Mouse (Mus musculus) subcutaneous adipose tissue, adult 2 months (tissue): Measurements from ENCODE around the gene Bsn. TPM values are rescaled to one million over a fixed set of nuclear protein-coding genes. Genes with fewer than 3 reads are reported as not detected.

Experiments used
- polyA plus RNA-seq: library from polyadenylated mRNA; depleted of rRNA; stranded (reverse); fragments of >200 nt; gene quantifications from 2 replicates; pipeline ENCODE4 v1.2.3, GENCODE M21; 2012; ENCODE audit warnings: low replicate concordance; rRNA removed

The Bsn gene
- 0.29 and 1.1 TPM in 2 replicates for polyA plus RNA-seq

GRCm38 (mm10) chr9:108189787-108190679 is at the start of gene Bsn:
TSS of gene Bsn (minus strand) at chr9:108190384.

DNA sequence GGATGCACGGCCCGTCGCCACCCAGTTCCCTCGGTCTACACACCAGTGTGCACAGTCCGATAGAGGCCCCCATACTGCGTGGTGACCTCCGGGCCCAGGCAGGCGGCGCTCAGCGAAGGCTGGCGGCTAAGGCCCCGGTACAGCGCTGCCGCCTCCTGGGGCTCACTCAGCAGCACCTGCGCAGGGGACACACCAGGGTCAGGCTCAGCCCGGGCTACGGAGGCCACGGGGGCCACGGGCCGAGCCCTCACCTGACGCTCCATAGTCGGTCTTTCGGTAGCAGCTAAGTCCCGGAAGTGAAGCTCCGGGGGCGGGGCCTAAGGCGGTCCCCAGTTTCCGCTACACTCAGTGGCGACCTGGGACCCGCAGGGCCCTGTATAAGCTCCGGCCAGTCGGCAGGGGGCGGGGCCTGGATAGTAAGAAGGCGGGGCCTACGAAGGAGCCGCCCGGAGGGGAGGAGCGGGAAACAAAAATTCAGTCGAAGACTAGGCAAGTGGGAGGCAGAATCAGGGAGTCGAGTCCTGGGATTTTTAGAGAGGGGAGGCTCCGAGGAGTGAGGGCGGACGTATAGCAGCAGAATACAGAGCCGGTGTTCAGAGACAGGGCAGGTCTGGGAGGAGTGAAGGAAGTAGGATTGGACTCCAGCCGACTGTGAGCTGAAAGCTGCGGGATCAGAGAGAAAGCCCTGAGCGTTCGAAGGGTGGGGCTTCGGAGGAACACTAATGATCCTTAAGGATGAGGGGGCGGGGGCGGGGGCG is 95.8 kb downstream of the Bsn start, which contains the start of gene Apeh:
Apeh (minus strand) TSS at position 423 of the 758 bp plus-strand sequence.

DNA sequence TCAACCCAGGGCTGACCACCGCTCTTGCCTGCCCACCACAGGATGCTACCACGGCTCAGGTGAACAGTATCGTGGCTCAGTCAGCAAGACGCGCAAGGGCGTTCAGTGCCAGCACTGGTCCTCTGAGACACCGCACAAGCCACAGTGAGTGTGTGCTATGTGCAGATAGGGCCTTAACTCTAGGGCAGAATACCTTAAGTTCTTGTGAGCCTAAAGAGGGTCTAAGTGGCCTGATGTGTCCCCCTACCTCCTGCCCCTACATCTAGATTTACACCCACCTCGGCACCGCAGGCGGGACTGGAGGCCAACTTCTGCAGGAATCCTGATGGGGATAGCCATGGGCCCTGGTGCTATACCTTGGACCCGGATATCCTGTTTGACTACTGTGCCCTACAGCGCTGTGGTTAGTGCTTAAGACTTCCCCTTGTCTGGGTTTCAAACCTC is 107.2 kb downstream of the Bsn start, which contains the start of gene Rnf123:
Rnf123 (minus strand) TSS at position 359 of the 444 bp plus-strand sequence.

DNA sequence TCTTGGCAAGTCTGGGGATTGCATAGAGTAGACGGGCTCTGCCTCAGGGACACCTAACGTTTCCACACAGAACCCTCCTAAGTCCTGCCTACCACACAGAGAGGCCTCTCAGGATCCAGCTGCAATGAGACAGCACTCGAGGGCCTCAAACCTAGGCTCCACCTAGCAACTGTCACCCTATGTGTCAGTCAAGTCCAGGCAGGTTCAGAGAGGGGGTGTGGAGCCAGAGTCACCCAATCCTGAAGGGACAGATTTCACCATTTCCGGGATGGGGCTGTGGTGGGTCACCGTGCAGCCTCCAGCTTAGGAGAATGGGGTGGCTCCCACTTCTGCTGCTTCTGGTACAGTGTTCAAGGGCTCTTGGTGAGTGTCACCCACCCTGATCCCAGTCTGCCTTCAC is 110.0 kb downstream of the Bsn start, which contains the start of gene Mst1:
Mst1 (plus strand) TSS at position 269 of the 400 bp plus-strand sequence.

GRCm38 (mm10) chr9:108052885-108053664 is 137.1 kb downstream of the Bsn start, which contains the start of gene Amigo3:
TSS of gene Amigo3 (plus strand) at chr9:108053159.

DNA sequence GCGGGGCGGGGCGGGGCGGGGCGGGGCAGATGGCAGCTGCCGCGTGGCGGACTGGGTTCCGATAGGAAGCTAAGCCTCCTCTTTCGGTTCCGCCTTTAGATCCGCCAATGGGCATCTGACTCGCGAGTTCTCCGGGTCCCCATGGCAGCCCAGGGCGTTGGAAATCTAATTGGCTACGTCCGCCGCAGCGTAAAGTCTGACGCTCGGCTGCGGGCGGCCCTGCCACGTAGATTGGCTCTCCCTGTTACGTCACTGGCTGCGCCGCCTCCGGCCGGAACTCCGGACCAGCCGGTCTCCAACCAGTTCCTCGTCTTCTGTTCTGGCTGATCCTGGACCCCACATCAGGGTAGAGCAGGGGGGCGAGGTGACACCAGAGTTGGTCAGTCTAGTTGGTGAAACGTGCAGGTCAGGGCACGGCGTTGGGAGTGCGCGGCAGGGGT is 141.1 kb downstream of the Bsn start, which contains the start of gene Gmppb:
Gmppb (plus strand) TSS at position 227 of the 440 bp plus-strand sequence.

Other genes starting within 250 kb of the Bsn start
- 0.72 and 3.4 TPM in 2 replicates for gene Traip, start 240.2 kb downstream of the Bsn start, polyA plus RNA-seq
- 105 and 115 TPM in 2 replicates for gene Uba7, start 214.9 kb downstream of the Bsn start, polyA plus RNA-seq
- 0.62 and 0.89 TPM in 2 replicates for gene Gm20661, start 207.3 kb downstream of the Bsn start, polyA plus RNA-seq
- gene Inka1, start 204.5 kb downstream of the Bsn start, polyA plus RNA-seq, result 26.8 and 39.6 TPM in 2 replicates
- gene Cdhr4, start 197.9 kb downstream of the Bsn start, polyA plus RNA-seq, result 4.5 and 5.0 TPM in 2 replicates
- gene Gm20662, start 194.0 kb downstream of the Bsn start, polyA plus RNA-seq, result 1.8 and 3.5 TPM in 2 replicates
- 90.9 and 136 TPM in 2 replicates for gene Ip6k1, start 187.9 kb downstream of the Bsn start, polyA plus RNA-seq
- 19.6 and 29.3 TPM in 2 replicates for gene Gmppb, start 141.1 kb downstream of the Bsn start, polyA plus RNA-seq
- gene Amigo3, start 137.2 kb downstream of the Bsn start, polyA plus RNA-seq, result 2.5 and 4.7 TPM in 2 replicates
- gene Mst1, start 109.9 kb downstream of the Bsn start, polyA plus RNA-seq, result 0.21 and 0.37 TPM in 2 replicates
- gene Rnf123, start 107.0 kb downstream of the Bsn start, polyA plus RNA-seq, result 81.1 and 94.8 TPM in 2 replicates
- gene Apeh, start 95.8 kb downstream of the Bsn start, polyA plus RNA-seq, result 101 and 116 TPM in 2 replicates
- 65.0 and 108 TPM in 2 replicates for gene Dag1, start 73.6 kb upstream of the Bsn start, polyA plus RNA-seq
- gene Nicn1, start 100.0 kb upstream of the Bsn start, polyA plus RNA-seq, result 32.6 and 34.7 TPM in 2 replicates
- 6.7 and 22.0 TPM in 2 replicates for gene Amt, start 106.5 kb upstream of the Bsn start, polyA plus RNA-seq
- 192 and 239 TPM in 2 replicates for gene Rhoa, start 115.7 kb upstream of the Bsn start, polyA plus RNA-seq
- gene Tcta, start 115.8 kb upstream of the Bsn start, polyA plus RNA-seq, result 59.0 and 105 TPM in 2 replicates
- gene Gpx1, start 148.5 kb upstream of the Bsn start, polyA plus RNA-seq, result 1,212 and 1,799 TPM in 2 replicates
- gene Usp4, start 157.5 kb upstream of the Bsn start, polyA plus RNA-seq, result 82.2 and 92.5 TPM in 2 replicates
- gene 1700102P08Rik, start 202.4 kb upstream of the Bsn start, polyA plus RNA-seq, result 0.21 and 0.27 TPM in 2 replicates
- gene Ccdc36, start 238.1 kb upstream of the Bsn start, polyA plus RNA-seq, result 0.10 TPM in 1 of 2 replicates, not detected in the other
- gene BC048562, start 246.1 kb upstream of the Bsn start, polyA plus RNA-seq, result not detected in 2 replicates